Mouse (Mus musculus): ENCODE results near the gene Ube2k.
"Not testable (repeated sequence)": the region's sequence is repeated elsewhere in the genome, so short reads cannot be mapped to it uniquely, and the experiment has no call there.

Gene Ube2k

GRCm38 (mm10) chr5:65536751-65537419 lies at the start of gene Ube2k, which contains the start of gene Smim14:
Gene Ube2k, plus strand, starts transcription at chr5:65537233.
Gene Smim14, minus strand, starts transcription at chr5:65537184.
- DNase-seq (ENCODE audit: low spot score): peak; percentile 95

- no peak for DNase-seq (ENCODE audit: low spot score)
Observed at GRCm38 (mm10) chr5:65487381-65487780, 49.7 kb upstream of the Ube2k start.

- no peak for DNase-seq (ENCODE audit: low spot score)
Observed at GRCm38 (mm10) chr5:65488725-65489124, 48.3 kb upstream of the Ube2k start.

- no peak for DNase-seq (ENCODE audit: low spot score)
Observed at GRCm38 (mm10) chr5:65489830-65490229, 47.2 kb upstream of the Ube2k start.

GRCm38 (mm10) chr5:65491767-65492715 lies 45.0 kb upstream of the Ube2k start:
- DNase-seq (ENCODE audit: low spot score): peak; percentile 71

- DNase-seq (ENCODE audit: low spot score): peak; percentile 96
Observed at GRCm38 (mm10) chr5:65492716-65493531, 44.1 kb upstream of the Ube2k start, which contains the start of gene Gm43552. Gene Gm43552, minus strand, starts transcription at chr5:65492833.

GRCm38 (mm10) chr5:65500231-65500630 lies 36.8 kb upstream of the Ube2k start:
- no peak for DNase-seq (ENCODE audit: low spot score)

- DNase-seq (ENCODE audit: low spot score): no peak
Observed at GRCm38 (mm10) chr5:65501407-65501806, 35.6 kb upstream of the Ube2k start.

- DNase-seq (ENCODE audit: low spot score): peak; percentile 48
Observed at GRCm38 (mm10) chr5:65505786-65506185, 31.2 kb upstream of the Ube2k start.

- no peak for DNase-seq (ENCODE audit: low spot score)
Observed at GRCm38 (mm10) chr5:65508395-65508794, 28.6 kb upstream of the Ube2k start.

- no peak for DNase-seq (ENCODE audit: low spot score)
Observed at GRCm38 (mm10) chr5:65513506-65513905, 23.5 kb upstream of the Ube2k start.

GRCm38 (mm10) chr5:65514635-65515278 lies 22.3 kb upstream of the Ube2k start:
- DNase-seq (ENCODE audit: low spot score): no peak

- DNase-seq (ENCODE audit: low spot score): no peak
Observed at GRCm38 (mm10) chr5:65521803-65522202, 15.2 kb upstream of the Ube2k start.

GRCm38 (mm10) chr5:65524831-65525230 lies 12.2 kb upstream of the Ube2k start:
- no peak for DNase-seq (ENCODE audit: low spot score)

- peak; percentile 11 for DNase-seq (ENCODE audit: low spot score)
Observed at GRCm38 (mm10) chr5:65525674-65526443, 11.2 kb upstream of the Ube2k start.

GRCm38 (mm10) chr5:65531283-65531682 lies 5.8 kb upstream of the Ube2k start:
- DNase-seq (ENCODE audit: low spot score): no peak

GRCm38 (mm10) chr5:65534496-65534895 lies 2.5 kb upstream of the Ube2k start:
- DNase-seq (ENCODE audit: low spot score): no peak

GRCm38 (mm10) chr5:65535457-65536067 lies 1.5 kb upstream of the Ube2k start:
- DNase-seq (ENCODE audit: low spot score): no peak

- not testable (repeated sequence) for DNase-seq (ENCODE audit: low spot score)
Observed at GRCm38 (mm10) chr5:65536068-65536465, 966 bp upstream of the Ube2k start.

GRCm38 (mm10) chr5:65537420-65538071 lies 513 bp downstream of the Ube2k start:
- no peak for DNase-seq (ENCODE audit: low spot score)
